Mouse (Mus musculus): Measurements from ENCODE around the gene Zbed5.

- no peak for TF ChIP-seq TAL1 (IDR thresholded peaks at IDR 0.05; ENCODE audit: low read length)
- no peak for TF ChIP-seq GATA1 (IDR thresholded peaks at IDR 0.05; ENCODE audit: low read length)
Observed at GRCm38 (mm10) chr5:129869238-129869995, 26.1 kb upstream of the Zbed5 start.
